Mouse (Mus musculus) myocyte (in vitro differentiated cells): Measurements from ENCODE around the gene Hoxc12. TPM values are rescaled to one million over a fixed set of nuclear protein-coding genes. Genes with fewer than 3 reads are reported as not detected.

Source experiments
- H3K27me3 ChIP-seq: one replicate; pipeline ENCODE4 v1.6.1; 2011; ENCODE audit not compliant: control insufficient read depth, insufficient read depth, insufficient read length
- H3K36me3 ChIP-seq: one replicate; pipeline ENCODE4 v1.6.1; 2011; ENCODE audit not compliant: control insufficient read depth, insufficient read depth
- H3K4me2 ChIP-seq: one replicate; pipeline ENCODE4 v1.6.1; 2011; ENCODE audit warnings: low read depth, control low read depth
- H3K4me3 ChIP-seq: one replicate; pipeline ENCODE4 v1.5.1; 2011; ENCODE audit warnings: mild to moderate bottlenecking, control low read depth, moderate library complexity
- H3K79me2 ChIP-seq: one replicate; pipeline ENCODE4 v1.6.1; 2011; ENCODE audit not compliant: control insufficient read depth, insufficient read depth
- H3ac ChIP-seq: one replicate; pipeline ENCODE4 v1.6.1; 2011; ENCODE audit not compliant: control insufficient read depth, insufficient read length
- CEBPB ChIP-seq: IDR thresholded peaks from 2 replicates; pipeline ENCODE4 v1.6.1; 2011; ENCODE audit warnings: mild to moderate bottlenecking, moderate library complexity; ENCODE audit not compliant: poor library complexity, insufficient read depth, severe bottlenecking
- E2F4 ChIP-seq: IDR thresholded peaks from one replicate; pipeline ENCODE4 v1.6.1; 2011; ENCODE audit warnings: mild to moderate bottlenecking, control low read depth, moderate library complexity; ENCODE audit not compliant: insufficient read depth
- MAX ChIP-seq: IDR thresholded peaks from one replicate; pipeline ENCODE4 v1.6.1; 2011; ENCODE audit warnings: low read depth, mild to moderate bottlenecking, control low read depth
- MYOD1 ChIP-seq, 3 experiments: IDR thresholded peaks; one replicate each; pipeline ENCODE4 v1.6.1; 2011; ENCODE audit warnings: control low read depth in 2 of 3, low read depth in 2 of 3, mild to moderate bottlenecking in 2 of 3, moderate library complexity in 1 of 3; ENCODE audit not compliant: insufficient read length in 2 of 3, control insufficient read depth in 1 of 3
- MYOG ChIP-seq, 3 experiments: IDR thresholded peaks; one replicate each; pipeline ENCODE4 v1.6.1; 2011; ENCODE audit warnings: control low read depth in 2 of 3, low read depth in 2 of 3, mild to moderate bottlenecking in 2 of 3; ENCODE audit not compliant: insufficient read length in 2 of 3, control insufficient read depth in 1 of 3, insufficient read depth in 1 of 3
- POLR2A ChIP-seq: IDR thresholded peaks from one replicate; pipeline ENCODE4 v1.6.1; 2011; ENCODE audit warnings: low read depth, mild to moderate bottlenecking, control low read depth, moderate library complexity; ENCODE audit not compliant: insufficient read length
- POLR2AphosphoS2 ChIP-seq: IDR thresholded peaks from one replicate; pipeline ENCODE4 v1.6.1; 2011; ENCODE audit warnings: low read depth, control low read depth; ENCODE audit not compliant: insufficient read length
- REST ChIP-seq: IDR thresholded peaks from one replicate; pipeline ENCODE4 v1.6.1; 2011; ENCODE audit warnings: mild to moderate bottlenecking, control low read depth, moderate library complexity; ENCODE audit not compliant: insufficient read depth, insufficient read length
- SRF ChIP-seq: IDR thresholded peaks from one replicate; pipeline ENCODE4 v1.6.1; 2011; ENCODE audit warnings: low read depth; ENCODE audit not compliant: control insufficient read depth, insufficient read length
- TCF12 ChIP-seq: IDR thresholded peaks from one replicate; pipeline ENCODE4 v1.6.1; 2011; ENCODE audit warnings: mild to moderate bottlenecking, control low read depth; ENCODE audit not compliant: poor library complexity, insufficient read depth, severe bottlenecking
- TCF3 ChIP-seq: IDR thresholded peaks from one replicate; pipeline ENCODE4 v1.6.1; 2011; ENCODE audit warnings: low read depth, control low read depth; ENCODE audit not compliant: insufficient read length
- USF1 ChIP-seq: IDR thresholded peaks from one replicate; pipeline ENCODE4 v1.6.1; 2011; ENCODE audit warnings: low read depth, mild to moderate bottlenecking, control low read depth, moderate library complexity
- polyA plus RNA-seq: library from polyadenylated mRNA; unstranded; fragments of >200 nt; fragmentation: generic; extraction: Trizol; gene quantifications from one replicate; pipeline ENCODE4 v1.2.1, GENCODE M21; 2012; ENCODE audit warnings: missing spikeins

The Hoxc12 gene
- polyA plus RNA-seq, 1 experiment: 5.6 TPM

- peak overlapping the region; percentile 72 for H3K4me2 ChIP-seq
- no peaks in the 10 kb centered on the region for H3K36me3 ChIP-seq
- no peaks in the 10 kb centered on the region for H3K79me2 ChIP-seq
- peak overlapping the region; percentile 31 for H3K4me3 ChIP-seq
- no peaks in the 10 kb centered on the region for H3K27me3 ChIP-seq
- no peak overlapping the region for H3ac ChIP-seq
- TF ChIP-seq POLR2A: no peak
- no peak for TF ChIP-seq POLR2AphosphoS2
- TF ChIP-seq USF1: no peak
Observed at GRCm38 (mm10) chr15:102934897-102935296, 1.7 kb upstream of the Hoxc12 start.

GRCm38 (mm10) chr15:102937036-102937666 lies 594 bp downstream of the Hoxc12 start:
- H3K4me2 ChIP-seq: peak overlapping the region; percentile 72
- H3K27me3 ChIP-seq: no peaks in the 10 kb centered on the region
- no peaks in the 10 kb centered on the region for H3K36me3 ChIP-seq
- TF ChIP-seq MYOD1 (IDR thresholded peaks at IDR 0.05; ENCODE audit: control insufficient read depth in 1 of 3, insufficient read length in 2 of 3, low read depth in 2 of 3) (peak in 1 of 3 experiments; percentile 26), REST (no peak), POLR2A (peak; percentile 5)
- no peaks in the 10 kb centered on the region for H3K79me2 ChIP-seq
- peak overlapping the region; percentile 18 for H3ac ChIP-seq
- H3K4me3 ChIP-seq: peak overlapping the region; percentile 31

GRCm38 (mm10) chr15:102939256-102940155 lies 2.9 kb downstream of the Hoxc12 start:
- no peaks in the 10 kb centered on the region for H3K36me3 ChIP-seq
- TF ChIP-seq MAX: no peak
- TF ChIP-seq POLR2A: no peak
- no peak for TF ChIP-seq REST
- TF ChIP-seq E2F4: no peak
- no peak for TF ChIP-seq USF1
- TF ChIP-seq SRF: no peak
- TF ChIP-seq CEBPB: no peak
- TF ChIP-seq TCF12: no peak
- no peak for TF ChIP-seq MYOD1 (IDR thresholded peaks at IDR 0.05; ENCODE audit: control insufficient read depth in 1 of 3, insufficient read length in 2 of 3, low read depth in 2 of 3)
- no peaks in the 10 kb centered on the region for H3K79me2 ChIP-seq
- H3ac ChIP-seq: no peak overlapping the region
- H3K27me3 ChIP-seq: no peaks in the 10 kb centered on the region
- H3K4me2 ChIP-seq: no peak overlapping the region
- H3K4me3 ChIP-seq: no peak overlapping the region

GRCm38 (mm10) chr15:102942739-102943467 lies 6.3 kb downstream of the Hoxc12 start:
- peak overlapping the region; percentile 72 for H3ac ChIP-seq
- peak overlapping the region; percentile 61 for H3K4me3 ChIP-seq
- H3K36me3 ChIP-seq: no peaks in the 10 kb centered on the region
- H3K27me3 ChIP-seq: no peaks in the 10 kb centered on the region
- H3K79me2 ChIP-seq: peaks cover 5% of the 10 kb centered on the region
- H3K4me2 ChIP-seq: peak overlapping the region; percentile 78
- TF ChIP-seq POLR2A (peak; percentile 80), MYOD1 (IDR thresholded peaks at IDR 0.05; ENCODE audit: control insufficient read depth in 1 of 3, insufficient read length in 2 of 3, low read depth in 2 of 3) (peak in 1 of 3 experiments; percentile 9), E2F4 (no peak), MYOG (IDR thresholded peaks at IDR 0.05; ENCODE audit: control insufficient read depth in 1 of 3, insufficient read depth in 1 of 3, insufficient read length in 2 of 3, low read depth in 2 of 3) (peak in 1 of 3 experiments; percentile 47), POLR2AphosphoS2 (peak; percentile 83), CEBPB (no peak), TCF3 (no peak)

- peak overlapping the region; percentile 61 for H3K4me3 ChIP-seq
- peaks cover 10% of the 10 kb centered on the region for H3K79me2 ChIP-seq
- H3K36me3 ChIP-seq: no peaks in the 10 kb centered on the region
- H3K4me2 ChIP-seq: peak overlapping the region; percentile 78
- peak overlapping the region; percentile 72 for H3ac ChIP-seq
- TF ChIP-seq USF1 (no peak), TCF3 (no peak), MYOD1 (IDR thresholded peaks at IDR 0.05; ENCODE audit: control insufficient read depth in 1 of 3, insufficient read length in 2 of 3, low read depth in 2 of 3) (no peak), SRF (no peak), E2F4 (no peak), CEBPB (no peak), REST (no peak), POLR2A (no peak), TCF12 (no peak), POLR2AphosphoS2 (no peak), MYOG (IDR thresholded peaks at IDR 0.05; ENCODE audit: control insufficient read depth in 1 of 3, insufficient read depth in 1 of 3, insufficient read length in 2 of 3, low read depth in 2 of 3) (no peak), MAX (no peak)
- no peaks in the 10 kb centered on the region for H3K27me3 ChIP-seq
Observed at GRCm38 (mm10) chr15:102943468-102943813, 6.9 kb downstream of the Hoxc12 start.
